Mouse (Mus musculus): ENCODE results near the gene Trp53tg5. TPM values are rescaled to one million over a fixed set of nuclear protein-coding genes. Genes with fewer than 3 reads are reported as not detected.

Trp53tg5 gene
- polyA plus RNA-seq, 1 experiment: not detected

- Histone ChIP-seq H3K4me3 (replicated peaks) (no peak overlapping the region), H3K36me3 (replicated peaks; ENCODE audit: low read length) (peaks cover 3% of the 10 kb centered on the region), H3K9me3 (peaks cover 11% of the 10 kb centered on the region), H3K27me3 (replicated peaks) (peaks cover 70% of the 10 kb centered on the region), H3K4me1 (peaks cover 7% of the 10 kb centered on the region)
- TF ChIP-seq FLI1 (IDR thresholded peaks at IDR 0.05; ENCODE audit: low read length) (no peak), GATA1 (IDR thresholded peaks at IDR 0.05; ENCODE audit: borderline replicate concordance, low read length) (no peak)
These were observed 39.9 kb upstream of the Trp53tg5 start for GRCm38 (mm10) chr2:164513389-164513788.

- peaks cover 7% of the 10 kb centered on the region for H3K4me1 ChIP-seq
- H3K36me3 ChIP-seq (replicated peaks; ENCODE audit: low read length): peaks cover 4% of the 10 kb centered on the region
- no peak for TF ChIP-seq GATA1 (IDR thresholded peaks at IDR 0.05; ENCODE audit: borderline replicate concordance, low read length)
- no peak for TF ChIP-seq FLI1 (IDR thresholded peaks at IDR 0.05; ENCODE audit: low read length)
- H3K27me3 ChIP-seq (replicated peaks): peaks cover 67% of the 10 kb centered on the region
- peaks cover 11% of the 10 kb centered on the region for H3K9me3 ChIP-seq
- H3K4me3 ChIP-seq (replicated peaks): no peak overlapping the region
These were observed 38.8 kb upstream of the Trp53tg5 start for GRCm38 (mm10) chr2:164512121-164512909.

- Histone ChIP-seq H3K4me1 (peaks cover 7% of the 10 kb centered on the region), H3K9me3 (no peaks in the 10 kb centered on the region), H3K27me3 (replicated peaks) (peaks cover 58% of the 10 kb centered on the region), H3K36me3 (replicated peaks; ENCODE audit: low read length) (peaks cover 18% of the 10 kb centered on the region), H3K4me3 (replicated peaks) (no peak overlapping the region)
- TF ChIP-seq FLI1 (IDR thresholded peaks at IDR 0.05; ENCODE audit: low read length) (no peak), GATA1 (IDR thresholded peaks at IDR 0.05; ENCODE audit: borderline replicate concordance, low read length) (no peak)
These were observed 37.2 kb upstream of the Trp53tg5 start for GRCm38 (mm10) chr2:164510621-164511190.

GRCm38 (mm10) chr2:164507811-164508210 is 34.3 kb upstream of the Trp53tg5 start:
- Histone ChIP-seq H3K4me3 (replicated peaks) (no peak overlapping the region), H3K4me1 (peaks cover 7% of the 10 kb centered on the region), H3K36me3 (replicated peaks; ENCODE audit: low read length) (peaks cover 47% of the 10 kb centered on the region), H3K27me3 (replicated peaks) (peaks cover 35% of the 10 kb centered on the region), H3K9me3 (peaks cover 18% of the 10 kb centered on the region)
- TF ChIP-seq FLI1 (IDR thresholded peaks at IDR 0.05; ENCODE audit: low read length) (no peak), GATA1 (IDR thresholded peaks at IDR 0.05; ENCODE audit: borderline replicate concordance, low read length) (no peak)

GRCm38 (mm10) chr2:164505619-164506347 is 32.3 kb upstream of the Trp53tg5 start:
- H3K9me3 ChIP-seq: peaks cover 18% of the 10 kb centered on the region
- peaks cover 65% of the 10 kb centered on the region for H3K36me3 ChIP-seq (replicated peaks; ENCODE audit: low read length)
- TF ChIP-seq FLI1 (IDR thresholded peaks at IDR 0.05; ENCODE audit: low read length): no peak
- no peak for TF ChIP-seq GATA1 (IDR thresholded peaks at IDR 0.05; ENCODE audit: borderline replicate concordance, low read length)
- H3K4me1 ChIP-seq: no peaks in the 10 kb centered on the region; the same call in 1 of the 2 replicates
- peaks cover 23% of the 10 kb centered on the region for H3K27me3 ChIP-seq (replicated peaks)
- H3K4me3 ChIP-seq (replicated peaks): no peak overlapping the region

- Histone ChIP-seq H3K9me3 (peaks cover 18% of the 10 kb centered on the region), H3K4me3 (replicated peaks) (no peak overlapping the region), H3K4me1 (no peaks in the 10 kb centered on the region; the same call in 1 of the 2 replicates), H3K36me3 (replicated peaks; ENCODE audit: low read length) (peaks cover 74% of the 10 kb centered on the region), H3K27me3 (replicated peaks) (peaks cover 19% of the 10 kb centered on the region)
- TF ChIP-seq GATA1 (IDR thresholded peaks at IDR 0.05; ENCODE audit: borderline replicate concordance, low read length) (no peak), FLI1 (IDR thresholded peaks at IDR 0.05; ENCODE audit: low read length) (no peak)
These were observed 31.4 kb upstream of the Trp53tg5 start for GRCm38 (mm10) chr2:164504919-164505318.

GRCm38 (mm10) chr2:164500511-164500910 is 27.0 kb upstream of the Trp53tg5 start:
- TF ChIP-seq GATA1 (IDR thresholded peaks at IDR 0.05; ENCODE audit: borderline replicate concordance, low read length) (no peak), FLI1 (IDR thresholded peaks at IDR 0.05; ENCODE audit: low read length) (no peak)
- Histone ChIP-seq H3K4me3 (replicated peaks) (no peak overlapping the region), H3K36me3 (replicated peaks; ENCODE audit: low read length) (peaks cover 62% of the 10 kb centered on the region)

GRCm38 (mm10) chr2:164499317-164499716 is 25.8 kb upstream of the Trp53tg5 start:
- H3K36me3 ChIP-seq (replicated peaks; ENCODE audit: low read length): peaks cover 50% of the 10 kb centered on the region
- no peak overlapping the region for H3K4me3 ChIP-seq (replicated peaks)
- no peak for TF ChIP-seq GATA1 (IDR thresholded peaks at IDR 0.05; ENCODE audit: borderline replicate concordance, low read length)
- no peak for TF ChIP-seq FLI1 (IDR thresholded peaks at IDR 0.05; ENCODE audit: low read length)
- peaks cover 8% of the 10 kb centered on the region for H3K9me3 ChIP-seq
- H3K4me1 ChIP-seq: peaks cover 19% of the 10 kb centered on the region
- peaks cover 38% of the 10 kb centered on the region for H3K27me3 ChIP-seq (replicated peaks)

More at GRCm38 (mm10) chr2:164500511-164500910, 27.0 kb upstream of the Trp53tg5 start:
- Histone ChIP-seq H3K9me3 (peaks cover 18% of the 10 kb centered on the region), H3K27me3 (replicated peaks) (peaks cover 30% of the 10 kb centered on the region), H3K4me1 (peaks cover 19% of the 10 kb centered on the region)

GRCm38 (mm10) chr2:164497691-164498268 is 24.3 kb upstream of the Trp53tg5 start:
- TF ChIP-seq FLI1 (IDR thresholded peaks at IDR 0.05; ENCODE audit: low read length) (no peak), GATA1 (IDR thresholded peaks at IDR 0.05; ENCODE audit: borderline replicate concordance, low read length) (no peak)
- Histone ChIP-seq H3K4me1 (peaks cover 19% of the 10 kb centered on the region), H3K4me3 (replicated peaks) (peak overlapping the region; percentile 92), H3K36me3 (replicated peaks; ENCODE audit: low read length) (peaks cover 36% of the 10 kb centered on the region), H3K9me3 (no peaks in the 10 kb centered on the region), H3K27me3 (replicated peaks) (peaks cover 52% of the 10 kb centered on the region)

Measured in megakaryocyte, embryonic 14.5 days (primary cell).